Mouse (Mus musculus): ENCODE results near the gene Zfp60. TPM values are rescaled to one million over a fixed set of nuclear protein-coding genes. Genes with fewer than 3 reads are reported as not detected.

Gene Zfp60
- polyA plus RNA-seq (2014; fragmentation: Illumina TruSeq; extraction: RNeasy Lipid Tissue Mini Kit (QIAGEN cat#74804); ENCODE audit: low read depth, low replicate concordance), result 34.3 TPM

DNA sequence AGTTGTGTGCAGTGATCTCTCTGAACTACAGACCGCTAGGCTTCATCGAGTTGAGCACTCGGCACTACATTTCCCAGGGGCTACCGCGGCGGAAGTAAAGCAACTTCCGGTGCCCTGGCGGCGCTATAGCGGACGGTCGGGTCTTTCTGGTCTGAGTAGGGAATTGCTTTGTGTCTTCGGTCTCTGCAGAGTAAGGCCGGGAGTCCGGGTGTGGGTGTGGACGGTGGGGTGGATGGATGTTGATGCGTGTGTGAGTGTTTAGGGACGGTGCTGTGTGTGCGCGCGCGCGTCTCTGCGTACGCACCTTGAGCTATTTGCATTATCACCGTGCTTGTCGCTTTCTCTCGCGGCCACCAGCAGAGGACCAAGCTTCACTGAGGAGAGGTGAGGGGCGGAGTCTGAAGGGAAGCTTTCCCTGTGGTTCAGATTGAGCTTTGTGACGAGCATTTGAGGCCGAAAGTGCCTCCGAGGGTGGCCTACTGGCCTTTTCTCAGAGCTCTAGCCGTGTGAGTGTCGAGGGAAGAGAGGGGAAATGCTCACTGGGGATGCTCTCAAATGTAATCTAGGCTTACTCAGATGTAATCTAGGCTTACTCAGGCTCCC is at the start of gene Zfp60:
Gene Zfp60, plus strand, starts transcription at position 109 of the 603 bp plus-strand sequence.

GRCm38 (mm10) chr7:27688815-27689612 is 42.2 kb upstream of the Zfp60 start, which contains the start of gene Zfp607b:
Zfp607b (plus strand) TSS chr7:27689340.

Other genes with a start within 250 kb of the Zfp60 start
- gene Sertad1, start 244.5 kb upstream of the Zfp60 start, polyA plus RNA-seq (2014; fragmentation: Illumina TruSeq; extraction: RNeasy Lipid Tissue Mini Kit (QIAGEN cat#74804); ENCODE audit: low read depth, low replicate concordance), result 0.64 TPM
- gene Prx, start 232.1 kb upstream of the Zfp60 start, polyA plus RNA-seq (2014; fragmentation: Illumina TruSeq; extraction: RNeasy Lipid Tissue Mini Kit (QIAGEN cat#74804); ENCODE audit: low read depth, low replicate concordance), result not detected
- gene Hipk4, start 208.1 kb upstream of the Zfp60 start, polyA plus RNA-seq (2014; fragmentation: Illumina TruSeq; extraction: RNeasy Lipid Tissue Mini Kit (QIAGEN cat#74804); ENCODE audit: low read depth, low replicate concordance), result not detected
- 0.82 TPM for gene Pld3, start 178.2 kb upstream of the Zfp60 start, polyA plus RNA-seq (2014; fragmentation: Illumina TruSeq; extraction: RNeasy Lipid Tissue Mini Kit (QIAGEN cat#74804); ENCODE audit: low read depth, low replicate concordance)
- 2.3 TPM for gene 2310022A10Rik, start 178.2 kb upstream of the Zfp60 start, polyA plus RNA-seq (2014; fragmentation: Illumina TruSeq; extraction: RNeasy Lipid Tissue Mini Kit (QIAGEN cat#74804); ENCODE audit: low read depth, low replicate concordance)
- 29.2 TPM for gene Akt2, start 139.8 kb upstream of the Zfp60 start, polyA plus RNA-seq (2014; fragmentation: Illumina TruSeq; extraction: RNeasy Lipid Tissue Mini Kit (QIAGEN cat#74804); ENCODE audit: low read depth, low replicate concordance)
- gene Ttc9b, start 77.5 kb upstream of the Zfp60 start, polyA plus RNA-seq (2014; fragmentation: Illumina TruSeq; extraction: RNeasy Lipid Tissue Mini Kit (QIAGEN cat#74804); ENCODE audit: low read depth, low replicate concordance), result not detected
- gene Map3k10, start 56.8 kb upstream of the Zfp60 start, polyA plus RNA-seq (2014; fragmentation: Illumina TruSeq; extraction: RNeasy Lipid Tissue Mini Kit (QIAGEN cat#74804); ENCODE audit: low read depth, low replicate concordance), result 1.2 TPM
- gene Zfp607b, start 42.0 kb upstream of the Zfp60 start, polyA plus RNA-seq (2014; fragmentation: Illumina TruSeq; extraction: RNeasy Lipid Tissue Mini Kit (QIAGEN cat#74804); ENCODE audit: low read depth, low replicate concordance), result 4.0 TPM
- 15.8 TPM for gene Zfp626, start 75.8 kb downstream of the Zfp60 start, polyA plus RNA-seq (2014; fragmentation: Illumina TruSeq; extraction: RNeasy Lipid Tissue Mini Kit (QIAGEN cat#74804); ENCODE audit: low read depth, low replicate concordance)
- gene Zfp59, start 107.2 kb downstream of the Zfp60 start, polyA plus RNA-seq (2014; fragmentation: Illumina TruSeq; extraction: RNeasy Lipid Tissue Mini Kit (QIAGEN cat#74804); ENCODE audit: low read depth, low replicate concordance), result 11.7 TPM
- 7.6 TPM for gene Zfp607a, start 126.1 kb downstream of the Zfp60 start, polyA plus RNA-seq (2014; fragmentation: Illumina TruSeq; extraction: RNeasy Lipid Tissue Mini Kit (QIAGEN cat#74804); ENCODE audit: low read depth, low replicate concordance)
- gene Zfp974, start 198.1 kb downstream of the Zfp60 start, polyA plus RNA-seq (2014; fragmentation: Illumina TruSeq; extraction: RNeasy Lipid Tissue Mini Kit (QIAGEN cat#74804); ENCODE audit: low read depth, low replicate concordance), result 20.5 TPM
- gene Zfp780b, start 247.8 kb downstream of the Zfp60 start, polyA plus RNA-seq (2014; fragmentation: Illumina TruSeq; extraction: RNeasy Lipid Tissue Mini Kit (QIAGEN cat#74804); ENCODE audit: low read depth, low replicate concordance), result 27.1 TPM